Mouse (Mus musculus) adrenal gland, postnatal 10 days (tissue): ENCODE results near the gene Rnft2. TPM values are rescaled to one million over a fixed set of nuclear protein-coding genes. Genes with fewer than 3 reads are reported as not detected.
A peak's percentile ranks its signal among the peaks of the same experiment; 100 is the strongest.

Source experiments
- DNase-seq: peaks from one replicate; pipeline ENCODE4 v3.0.0; 2021; ENCODE audit warnings: mixed read lengths
- total RNA-seq, 2 experiments: library from RNA; stranded (reverse); gene quantifications; 2 replicates each; pipeline ENCODE4 v1.2.3; 2021

Rnft2 gene
- total RNA-seq, 2 experiments from 2014 or later, result 4.0 to 5.5 TPM

DNA sequence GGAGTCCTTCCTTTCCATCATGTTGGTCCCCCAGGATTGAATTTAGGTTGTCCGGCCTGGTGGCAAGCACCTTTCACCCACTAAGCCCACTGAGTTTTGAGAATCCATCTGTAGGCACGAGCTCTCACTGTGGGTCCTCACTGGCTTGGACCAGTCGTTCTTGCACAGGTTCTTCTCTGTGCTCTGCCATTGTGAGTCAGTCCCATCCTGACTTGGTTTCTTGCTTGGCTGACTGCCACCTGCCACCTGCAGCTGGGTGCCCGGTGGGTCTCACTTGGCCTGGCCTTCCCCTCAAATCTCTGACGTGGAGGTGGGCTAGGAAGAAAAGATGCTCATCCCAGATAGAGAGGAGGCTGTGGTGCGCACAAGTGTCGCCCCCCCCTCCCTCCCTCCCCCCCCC lies 6.1 kb upstream of the Rnft2 start:
- no peak for DNase-seq

DNA sequence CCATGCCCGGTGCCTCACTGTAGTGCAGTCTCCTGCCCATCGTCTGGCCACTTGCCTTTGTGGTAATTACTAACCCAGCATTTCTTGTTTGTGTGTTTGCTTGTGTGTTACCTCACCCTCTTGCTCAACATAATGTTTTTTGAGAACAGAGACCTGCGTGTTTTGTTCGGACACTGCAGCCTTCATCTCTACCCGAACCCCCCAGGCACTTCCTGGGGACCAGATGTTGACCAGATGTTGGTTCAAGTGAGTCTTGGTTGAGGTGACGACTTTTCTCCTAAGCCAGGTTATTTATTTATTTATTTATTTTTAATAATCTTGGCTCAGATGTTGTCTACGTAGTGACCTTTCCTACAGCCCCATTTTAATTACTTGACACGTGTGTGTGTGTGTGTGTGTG lies 2.5 kb upstream of the Rnft2 start:
- DNase-seq, result no peak

DNA sequence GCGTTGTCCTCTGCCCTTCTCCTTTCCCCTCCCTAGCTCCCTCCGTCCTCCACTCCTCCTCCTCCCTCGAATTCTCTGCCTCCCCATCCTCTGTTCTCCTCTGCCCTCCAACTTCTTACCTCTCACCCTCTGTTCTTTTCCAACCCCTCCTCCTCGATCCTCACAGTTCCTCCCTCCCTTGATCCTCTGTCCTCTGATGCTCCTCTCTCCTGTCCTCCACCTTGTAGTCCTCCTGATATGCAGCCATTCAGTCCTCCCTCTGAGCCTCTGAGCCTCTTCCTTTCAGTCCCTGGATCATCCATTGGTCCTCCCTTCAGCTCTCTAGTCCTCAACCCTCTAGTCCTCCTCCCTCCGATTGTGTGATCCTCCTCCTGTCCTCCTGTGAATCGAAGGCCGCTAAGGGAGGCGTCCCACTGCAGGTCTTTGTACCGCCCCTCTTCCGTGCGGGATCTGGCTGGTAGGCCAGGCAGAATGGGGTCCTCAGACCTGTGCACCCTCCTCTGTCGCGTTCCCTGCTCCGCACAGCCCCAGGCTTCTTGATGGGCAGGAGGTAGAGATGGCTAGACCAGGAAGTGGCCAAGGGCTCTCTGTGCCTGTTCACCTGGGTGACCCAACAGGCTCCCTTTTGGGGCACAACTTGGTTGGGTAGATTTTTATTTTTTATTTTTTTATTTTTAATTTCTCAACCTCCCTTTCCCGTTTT lies 841 bp upstream of the Rnft2 start:
- DNase-seq, result no peak

DNA sequence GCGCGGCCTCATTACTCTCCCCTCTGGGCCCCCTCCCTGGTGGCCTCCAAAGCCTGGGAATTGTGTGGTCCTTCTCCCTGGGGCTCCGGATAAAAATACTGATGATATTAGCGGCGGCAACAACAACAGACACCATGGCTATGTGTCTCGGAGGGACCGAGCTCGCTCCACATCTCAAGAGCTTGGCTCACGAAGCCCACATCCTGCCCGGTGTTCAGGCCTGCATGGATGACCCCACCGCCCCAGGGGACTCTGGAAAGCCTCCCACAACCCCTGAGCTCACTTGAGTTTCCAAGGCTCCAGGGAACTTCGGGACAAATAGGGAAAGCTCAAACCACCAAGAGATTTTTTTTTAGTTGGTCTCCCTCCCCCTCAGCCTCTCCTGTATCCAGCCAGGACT lies 5.2 kb downstream of the Rnft2 start:
- no peak for DNase-seq

DNA sequence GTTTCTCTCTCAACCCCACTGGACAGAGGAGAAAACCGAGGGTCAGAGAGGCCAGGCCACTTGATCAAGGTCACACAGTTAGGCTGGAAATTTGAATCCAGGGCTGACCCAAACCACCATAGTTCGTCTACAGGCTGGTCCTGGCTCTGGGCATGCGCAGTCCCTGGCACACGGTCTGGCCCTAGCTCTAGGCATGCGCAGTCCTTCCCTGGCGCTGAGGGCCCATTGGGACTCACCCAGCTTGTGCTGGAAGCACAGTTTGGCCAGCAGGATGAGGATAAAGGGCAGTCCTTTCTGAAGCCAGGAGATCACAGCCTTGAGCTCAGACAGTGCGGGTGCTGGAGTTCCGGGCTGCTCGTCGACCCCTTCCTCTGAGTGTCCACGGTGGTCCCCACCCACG lies 8.0 kb downstream of the Rnft2 start:
- peak; percentile 78 for DNase-seq

DNA sequence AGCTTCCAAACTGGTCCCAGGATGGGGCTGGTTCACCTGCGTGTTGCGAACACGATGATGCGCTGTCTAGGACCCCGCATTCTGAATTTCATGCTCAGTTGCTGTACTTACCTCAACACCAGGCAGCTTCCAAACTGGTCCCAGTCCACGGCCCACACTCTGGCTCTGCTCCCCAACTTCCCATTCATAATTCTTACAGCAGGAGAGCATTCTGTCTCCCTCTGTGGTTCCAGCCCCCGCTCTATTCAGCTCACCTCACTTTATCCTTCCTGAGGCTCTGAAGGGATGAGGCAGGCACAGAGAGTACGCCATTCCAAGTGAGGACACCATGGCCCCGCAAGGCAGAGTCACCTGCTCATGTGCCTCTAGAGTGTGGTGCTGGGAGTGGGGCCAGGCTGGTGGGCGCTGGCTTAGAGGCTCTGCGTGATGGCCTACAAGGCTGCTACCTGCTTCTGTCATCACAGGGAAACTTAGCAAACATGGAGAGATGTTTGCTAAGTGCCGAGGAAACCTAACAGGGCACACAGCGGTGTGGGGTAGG lies 14.8 kb downstream of the Rnft2 start:
- no peak for DNase-seq

DNA sequence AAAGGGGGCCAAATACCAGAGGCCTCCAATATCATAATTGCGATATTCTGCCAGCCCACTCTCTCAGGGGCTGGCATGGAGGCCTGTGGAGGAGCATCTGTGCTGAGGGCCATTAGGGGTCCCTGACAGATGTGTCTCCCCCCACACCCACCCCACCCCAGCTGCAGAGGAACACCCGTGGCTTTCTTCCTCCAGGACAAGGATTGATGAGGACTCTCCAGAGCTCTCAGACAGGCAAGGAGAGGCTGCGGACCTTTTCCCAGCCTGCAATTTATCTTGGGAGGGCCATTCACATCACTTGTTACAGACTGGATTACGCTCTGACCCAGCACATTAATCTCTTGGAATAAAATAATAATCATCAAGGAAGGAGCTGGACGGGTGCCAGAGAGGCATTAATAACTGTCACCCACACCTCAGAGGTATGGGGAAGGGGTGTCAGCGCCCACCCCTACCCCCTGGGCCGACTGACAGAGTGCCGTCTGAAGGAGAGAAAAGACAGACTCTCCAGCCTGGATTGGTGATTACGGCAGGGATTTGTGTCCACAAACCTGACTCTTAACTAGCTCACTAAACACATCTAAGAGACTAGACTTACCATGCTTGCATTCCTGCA lies 21.7 kb downstream of the Rnft2 start:
- DNase-seq, result no peak

DNA sequence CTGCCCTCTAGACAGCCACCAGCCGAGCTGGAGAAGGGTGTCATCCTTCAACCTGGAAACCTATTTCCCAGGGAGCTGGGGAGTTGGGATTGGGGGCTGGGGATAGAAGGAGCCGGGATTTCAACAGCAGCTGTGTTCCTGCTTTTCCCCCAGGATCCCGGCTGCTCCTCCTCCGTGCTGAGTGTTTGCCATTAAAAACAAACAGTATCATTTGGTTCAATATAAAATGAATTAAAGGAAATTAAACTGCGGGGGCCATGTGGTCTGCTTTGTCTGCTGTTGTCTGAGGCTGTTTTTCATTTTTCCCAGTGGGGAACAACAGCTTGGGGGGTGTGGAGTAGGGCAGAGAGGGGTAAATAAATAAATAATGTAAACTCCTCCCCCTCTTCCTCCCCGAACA lies 27.5 kb downstream of the Rnft2 start:
- DNase-seq, result no peak

DNA sequence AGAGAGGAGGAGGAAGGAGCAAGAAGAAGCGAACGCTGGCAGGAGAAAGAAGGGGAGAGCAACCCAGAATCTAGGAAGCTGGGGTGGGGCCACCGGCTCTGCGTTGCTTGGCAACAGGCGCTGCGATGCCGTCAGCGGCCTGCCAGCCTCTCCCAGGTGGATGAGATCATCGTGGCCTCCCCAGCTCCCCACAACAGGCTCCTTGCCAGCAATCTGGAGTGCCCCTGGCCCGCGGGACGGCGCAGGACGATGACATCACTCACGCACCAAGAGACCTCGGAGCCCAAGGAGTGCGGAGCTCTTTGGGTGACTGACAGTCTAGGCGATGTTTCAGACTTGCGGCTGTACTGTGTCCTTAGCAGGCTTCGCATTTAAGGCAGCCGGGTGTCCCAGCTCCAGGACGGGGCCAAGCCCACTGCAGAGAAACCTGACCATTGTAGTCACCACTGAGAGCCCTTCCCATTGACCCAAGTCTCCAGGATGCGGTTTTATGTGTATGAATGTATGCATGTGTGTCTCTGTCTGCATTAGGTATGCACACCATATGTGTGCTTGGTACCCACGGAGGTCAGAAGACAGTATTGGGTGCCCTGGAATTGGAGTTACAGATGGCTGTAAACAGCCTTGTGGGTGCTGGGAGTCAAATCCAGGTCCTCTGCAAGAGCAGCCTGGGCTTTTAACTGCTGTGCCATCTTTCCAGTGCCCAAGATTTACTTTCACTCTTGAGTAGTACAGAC lies 30.3 kb downstream of the Rnft2 start:
- peak; percentile 87 for DNase-seq

DNA sequence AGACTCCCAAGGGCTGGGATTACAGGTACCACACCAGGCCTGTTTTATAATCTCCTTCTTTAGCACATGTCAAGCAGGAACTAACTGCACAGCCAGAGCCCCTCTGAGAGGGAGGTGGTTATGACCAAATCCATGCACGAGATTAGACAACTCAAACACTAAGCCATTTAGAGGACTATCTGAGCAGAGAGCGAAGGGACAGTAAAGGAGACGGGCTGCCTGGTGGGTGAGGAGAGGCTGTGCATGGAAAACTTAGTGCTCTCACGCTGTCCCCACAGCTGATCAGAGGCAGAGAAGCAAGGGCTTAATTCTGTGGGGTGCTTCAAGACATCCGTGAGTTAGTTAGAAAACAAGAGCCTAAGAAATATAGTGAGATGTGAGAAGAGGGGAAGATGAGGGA lies 30.9 kb downstream of the Rnft2 start:
- DNase-seq, result no peak

DNA sequence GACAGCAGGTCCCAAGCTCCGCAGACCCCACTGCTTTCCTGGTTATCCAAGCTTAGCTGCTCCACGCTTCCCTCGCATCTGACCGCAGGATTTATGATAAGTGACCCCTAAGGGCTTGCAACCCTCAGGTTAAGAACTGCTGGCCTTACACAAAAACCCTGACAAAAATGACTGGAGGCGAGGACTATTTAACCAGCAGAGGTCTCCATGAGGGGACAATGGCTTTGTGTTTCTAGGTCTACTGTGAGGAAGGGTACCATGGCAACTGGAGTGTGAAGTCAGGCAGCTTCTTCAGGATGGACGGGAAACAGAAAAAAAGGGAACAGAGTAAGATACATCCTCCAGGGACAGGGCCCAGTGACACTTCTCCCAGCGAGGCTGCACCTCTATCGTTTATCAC lies 39.1 kb downstream of the Rnft2 start:
- no peak for DNase-seq

DNA sequence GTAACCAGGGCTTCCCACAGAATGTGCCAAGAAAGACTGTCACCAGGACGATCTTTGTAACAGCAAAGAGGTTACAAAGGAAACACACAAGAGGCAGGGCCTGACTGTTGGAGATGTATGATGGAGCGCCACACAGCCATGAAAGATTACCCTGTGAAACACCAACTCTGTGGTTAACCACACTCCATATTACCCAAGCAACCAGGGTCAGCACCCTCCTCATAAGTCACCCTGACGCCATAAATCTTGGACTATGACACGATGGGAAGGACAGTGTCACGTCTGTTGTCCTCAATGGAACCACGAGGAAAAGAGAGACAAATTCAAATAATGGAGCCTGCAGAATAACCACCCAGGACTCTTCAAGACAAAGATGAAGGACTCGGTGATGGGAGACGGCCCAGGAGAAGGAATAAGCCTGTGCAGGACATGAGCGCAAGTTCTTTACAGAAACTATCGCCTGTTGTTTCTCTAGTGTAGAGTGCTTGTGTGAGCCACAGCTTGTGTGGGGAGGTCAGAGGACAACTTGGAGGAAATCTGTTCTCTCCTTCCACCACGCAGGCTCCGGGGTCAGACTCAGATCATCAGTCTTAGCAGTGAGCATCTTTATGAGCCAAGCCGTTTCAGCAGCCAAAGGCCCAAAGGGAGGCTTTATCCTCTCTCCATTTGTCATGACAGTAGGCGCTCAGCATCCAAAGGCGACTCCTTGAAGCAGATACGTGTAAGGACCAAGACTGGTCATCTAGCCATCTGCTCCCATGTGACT lies 40.1 kb downstream of the Rnft2 start:
- DNase-seq, result no peak

DNA sequence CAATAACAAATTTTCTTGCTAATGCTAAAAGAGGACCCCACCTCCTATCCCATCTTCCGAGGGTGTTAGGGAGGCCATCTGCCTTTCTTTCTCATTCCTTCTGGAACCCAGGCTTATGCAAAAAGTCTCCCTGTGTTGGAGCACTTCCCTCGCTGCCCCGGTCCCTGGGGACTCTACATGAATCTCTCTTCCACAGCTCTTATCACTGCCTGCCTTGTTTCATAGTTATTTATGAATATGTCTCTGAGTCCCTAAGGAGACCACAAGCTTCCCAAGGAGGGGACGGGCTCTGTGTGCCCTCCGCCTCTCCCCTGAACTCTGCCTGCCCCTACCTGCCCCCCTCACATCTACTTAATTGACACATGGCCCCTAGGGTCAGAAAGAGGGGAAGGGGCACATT lies 45.2 kb downstream of the Rnft2 start:
- DNase-seq, result no peak

DNA sequence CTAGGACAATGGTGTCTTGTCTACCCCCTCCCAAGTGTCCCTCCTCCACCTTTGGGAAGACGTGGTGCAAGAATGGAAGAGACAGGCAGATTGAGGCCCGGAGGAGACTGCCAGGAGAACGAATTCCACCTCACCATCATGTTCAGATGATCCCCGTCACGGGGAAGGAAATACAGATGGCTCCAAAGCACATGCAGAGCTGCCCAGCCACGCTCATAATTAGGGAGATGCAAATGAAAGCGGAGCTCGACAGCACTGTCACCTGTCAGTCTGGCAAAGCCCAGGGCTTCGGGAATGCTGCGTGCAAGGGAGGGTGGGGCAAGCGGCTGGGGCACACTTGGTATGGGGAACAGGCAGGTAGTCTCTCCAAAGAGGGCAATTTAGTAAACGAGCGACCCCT lies 47.5 kb downstream of the Rnft2 start:
- no peak for DNase-seq

DNA sequence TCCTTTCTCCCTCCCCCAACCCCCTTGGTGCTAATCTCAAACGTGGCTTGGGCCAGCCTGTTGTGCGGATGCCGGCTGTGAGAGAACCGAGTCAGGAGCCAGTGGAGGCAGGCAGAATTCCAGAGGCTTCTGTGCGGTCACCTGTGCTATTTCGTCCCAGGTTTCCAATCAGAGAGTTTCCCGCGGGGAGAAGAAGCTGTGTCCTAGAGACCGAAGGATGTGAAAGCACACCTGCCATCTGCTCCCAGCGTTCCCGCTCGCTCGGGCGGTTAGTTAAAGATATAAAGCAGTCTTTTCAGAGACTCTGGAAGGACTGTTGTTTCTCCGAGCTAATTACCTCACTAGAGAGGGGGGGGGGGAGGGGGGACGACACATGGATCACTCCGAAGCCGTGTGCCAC lies 52.7 kb downstream of the Rnft2 start:
- no peak for DNase-seq

DNA sequence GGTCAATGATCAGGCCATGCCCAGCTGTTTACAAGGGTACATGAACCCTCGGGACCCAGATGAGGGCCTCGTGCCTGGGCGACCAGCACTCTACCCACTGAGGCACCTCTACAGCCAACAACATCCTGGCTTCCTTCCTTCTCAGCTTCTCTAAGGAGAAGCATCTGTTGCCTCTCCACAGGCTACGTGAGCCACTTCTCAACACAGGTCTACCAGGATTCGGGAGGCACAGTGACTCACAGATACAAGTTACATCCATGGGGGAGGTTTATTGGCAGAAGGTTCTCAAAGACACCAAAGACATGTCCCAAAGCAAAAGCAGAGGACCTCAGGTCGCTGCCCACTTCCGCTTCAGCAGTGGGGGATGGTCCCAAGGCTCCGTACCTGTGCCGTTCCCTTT lies 54.4 kb downstream of the Rnft2 start:
- no peak for DNase-seq

DNA sequence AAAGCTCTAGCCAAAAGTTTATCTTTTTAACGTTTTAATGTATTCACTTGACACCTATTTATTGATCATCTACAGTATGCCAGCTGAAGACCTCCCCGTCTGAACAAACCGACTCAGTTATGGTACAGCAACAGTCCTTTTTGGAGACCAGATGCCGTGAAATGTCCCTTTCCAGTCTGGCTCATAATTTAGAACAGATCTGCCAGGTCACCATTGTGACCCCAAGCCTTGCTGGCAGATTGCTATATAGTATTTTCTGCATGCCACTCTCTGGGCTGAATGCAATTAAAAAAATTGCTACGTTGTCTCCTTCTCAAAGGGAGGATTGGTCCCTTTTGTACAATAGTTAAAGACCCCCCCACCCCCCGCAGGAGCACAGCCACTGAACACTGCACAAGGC lies 56.6 kb downstream of the Rnft2 start:
- DNase-seq, result no peak

DNA sequence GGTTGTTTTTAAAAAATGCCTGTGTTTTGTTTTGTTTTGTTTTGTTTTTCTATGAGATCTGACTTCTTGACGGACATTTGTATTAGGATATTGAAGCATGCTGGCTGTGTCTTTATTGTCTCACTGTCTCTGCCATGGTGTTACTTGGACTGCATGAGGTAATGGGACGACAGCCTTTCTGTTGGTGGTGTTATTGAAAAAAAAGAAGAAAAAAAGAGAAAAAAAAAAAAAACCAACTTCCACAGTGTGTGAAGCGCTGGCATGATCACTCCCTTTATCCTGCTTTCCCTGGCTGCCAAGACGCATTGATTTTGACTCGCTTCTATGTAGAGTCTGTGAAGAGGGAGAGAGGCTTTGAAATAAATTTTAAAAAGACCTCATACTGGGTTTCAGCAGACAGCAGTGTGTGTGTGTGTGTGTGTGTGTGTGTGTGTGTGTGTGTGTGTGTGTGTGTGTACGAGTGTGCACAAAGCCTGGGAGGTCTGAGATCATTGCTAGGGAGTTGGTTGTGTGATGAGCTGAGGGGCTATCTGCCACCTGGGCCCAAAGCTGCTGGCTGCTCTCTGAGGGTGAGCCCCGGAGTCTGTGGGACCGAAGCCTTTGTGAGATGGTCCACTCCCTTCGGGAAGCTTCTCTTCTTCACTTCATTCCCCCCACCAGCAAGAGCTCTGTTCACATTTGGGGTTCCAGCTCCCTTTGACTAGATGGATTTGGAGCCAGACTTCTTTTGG lies 57.8 kb downstream of the Rnft2 start:
- DNase-seq, result no peak

DNA sequence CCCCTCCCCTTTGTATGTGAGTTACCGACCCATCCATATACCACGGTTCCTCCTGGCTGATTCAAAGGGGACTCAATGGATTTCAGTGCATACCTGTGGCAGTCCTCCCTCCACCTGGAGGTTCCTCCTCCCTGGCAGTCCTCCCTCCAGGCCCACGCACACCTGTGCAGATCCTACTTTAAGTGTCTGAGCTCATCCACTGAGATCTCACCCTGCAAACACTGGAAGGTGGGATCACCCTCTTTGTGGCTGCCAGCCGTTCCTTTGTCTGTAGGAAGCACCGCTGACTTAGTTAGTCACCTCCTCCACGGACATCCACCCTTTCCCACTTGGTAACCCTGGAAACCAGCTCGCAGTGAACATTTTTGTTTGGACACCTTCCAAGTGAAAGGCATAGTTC lies 67.3 kb downstream of the Rnft2 start:
- no peak for DNase-seq

DNA sequence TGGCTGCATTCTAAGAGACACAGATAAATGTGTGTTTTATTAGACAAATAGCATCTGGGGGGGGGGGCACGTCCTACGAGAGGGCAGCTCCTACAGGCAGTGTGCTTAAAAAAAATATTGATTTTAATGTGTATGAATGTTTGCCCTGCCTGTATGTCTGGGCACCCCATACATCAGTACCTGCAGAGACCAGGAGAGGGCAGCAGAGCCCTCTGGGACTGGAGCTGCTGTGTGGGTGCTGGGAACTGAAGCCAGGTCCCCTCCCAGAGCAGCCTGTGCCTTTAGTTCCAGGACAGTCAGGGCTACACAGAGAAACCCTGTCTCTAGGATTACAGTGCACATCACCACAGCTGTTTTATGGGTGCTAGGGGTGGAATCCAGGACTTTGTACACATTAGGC lies 69.8 kb downstream of the Rnft2 start:
- no peak for DNase-seq

DNA sequence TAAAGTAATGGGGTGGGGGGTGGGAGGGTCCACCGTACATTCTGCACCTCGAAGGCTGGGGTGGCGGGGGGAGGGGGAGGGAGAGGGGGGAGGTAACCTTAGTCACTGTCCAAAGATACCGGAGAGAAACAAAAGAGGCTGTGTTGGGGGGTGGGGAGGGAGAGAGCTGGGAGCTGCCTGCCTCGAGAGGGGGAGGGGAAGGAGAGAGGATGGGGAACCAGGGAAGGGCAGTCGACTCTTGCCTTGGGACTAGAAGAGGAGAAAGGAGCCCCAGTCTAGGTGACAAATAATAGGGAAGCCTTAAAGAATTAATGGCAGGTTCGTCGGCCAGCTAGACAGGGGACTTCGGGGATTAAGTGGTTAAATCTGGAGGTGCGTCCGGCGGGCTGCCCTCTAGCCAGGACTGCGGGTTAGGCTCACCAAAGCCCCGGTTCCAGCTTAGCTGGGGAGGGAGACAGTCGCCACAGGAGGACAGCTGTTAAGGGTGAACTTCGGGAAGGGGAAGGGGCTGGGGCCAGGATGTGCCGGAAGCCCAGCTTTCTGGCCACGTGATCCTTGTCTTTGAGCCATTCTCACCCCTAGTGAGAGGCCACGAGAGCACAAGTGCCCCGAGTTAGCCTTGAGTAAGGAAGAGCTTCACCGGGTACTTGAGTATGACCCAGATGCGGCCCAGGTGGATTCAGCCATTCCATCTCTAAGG lies 70.5 kb downstream of the Rnft2 start:
- no peak for DNase-seq
